Mouse (Mus musculus) ES-Bruce4 (cell line): ENCODE data around the gene Abhd16b. TPM values are rescaled to one million over a fixed set of nuclear protein-coding genes. Genes with fewer than 3 reads are reported as not detected.

Experiments used
- H3K27ac ChIP-seq: 2 replicates; pipeline ENCODE4 v1.5.1; 2012; ENCODE audit warnings: low read length, inconsistent platforms; ENCODE audit not compliant: insufficient read depth
- H3K27me3 ChIP-seq: 2 replicates; pipeline ENCODE4 v1.6.1; 2012; ENCODE audit warnings: mild to moderate bottlenecking, low read length, inconsistent platforms; ENCODE audit not compliant: control insufficient read depth, poor library complexity, insufficient read depth, severe bottlenecking
- H3K36me3 ChIP-seq: 2 replicates; pipeline ENCODE4 v1.6.1; 2012; ENCODE audit warnings: inconsistent platforms, mild to moderate bottlenecking, low read length, moderate library complexity; ENCODE audit not compliant: control insufficient read depth, poor library complexity, insufficient read depth, severe bottlenecking
- H3K4me1 ChIP-seq: one replicate; pipeline ENCODE4 v1.8.1; 2011; ENCODE audit warnings: low read length; ENCODE audit not compliant: control insufficient read depth, insufficient read depth
- H3K4me3 ChIP-seq: 2 replicates; pipeline ENCODE4 v1.5.1; 2011; ENCODE audit warnings: low read depth, mild to moderate bottlenecking, low read length
- H3K9ac ChIP-seq: 2 replicates; pipeline ENCODE4 v1.6.1; 2012; ENCODE audit warnings: low read depth, mild to moderate bottlenecking, inconsistent platforms; ENCODE audit not compliant: poor library complexity, severe bottlenecking
- H3K9me3 ChIP-seq: replicated peaks from 2 replicates; pipeline ENCODE4 v1.6.1; 2012; ENCODE audit warnings: mild to moderate bottlenecking, low read length, inconsistent platforms; ENCODE audit not compliant: control insufficient read depth, poor library complexity, insufficient read depth, severe bottlenecking
- CTCF ChIP-seq: IDR thresholded peaks from one replicate; pipeline ENCODE4 v1.8.1; 2011; ENCODE audit warnings: low read depth, low read length
- EP300 ChIP-seq: IDR thresholded peaks from 2 replicates; pipeline ENCODE4 v1.6.1; 2011; ENCODE audit warnings: low read depth, low read length; ENCODE audit not compliant: insufficient read depth
- POLR2A ChIP-seq: IDR thresholded peaks from one replicate; pipeline ENCODE4 v1.8.1; 2011; ENCODE audit warnings: low read length; ENCODE audit not compliant: insufficient read depth
- polyA plus RNA-seq: library from polyadenylated mRNA; stranded (reverse); fragments of >200 nt; gene quantifications from 2 replicates; pipeline ENCODE4 v1.2.4, GENCODE M21; 2011; ENCODE audit warnings: low read depth; ENCODE audit not compliant: missing spikeins, insufficient read depth, insufficient read length

Gene Abhd16b
- polyA plus RNA-seq, 1 experiment: not detected

- Histone ChIP-seq H3K27ac (no peak overlapping the region), H3K27me3 (no peaks in the 10 kb centered on the region), H3K9me3 (no peaks in the 10 kb centered on the region), H3K9ac (no peak overlapping the region), H3K36me3 (no peaks in the 10 kb centered on the region), H3K4me1 (peaks cover 2% of the 10 kb centered on the region), H3K4me3 (no peak overlapping the region)
- TF ChIP-seq CTCF (no peak), EP300 (no peak), POLR2A (no peak)
Measured at GRCm38 (mm10) chr2:181465423-181465822, 27.6 kb upstream of the Abhd16b start.

GRCm38 (mm10) chr2:181470285-181470684 lies 22.7 kb upstream of the Abhd16b start:
- Histone ChIP-seq H3K36me3 (no peaks in the 10 kb centered on the region), H3K9ac (no peak overlapping the region), H3K4me1 (no peaks in the 10 kb centered on the region), H3K9me3 (no peaks in the 10 kb centered on the region), H3K27me3 (no peaks in the 10 kb centered on the region), H3K27ac (no peak overlapping the region), H3K4me3 (no peak overlapping the region)
- no peak for TF ChIP-seq EP300
- TF ChIP-seq CTCF: no peak
- no peak for TF ChIP-seq POLR2A

- no peaks in the 10 kb centered on the region for H3K27me3 ChIP-seq
Measured at GRCm38 (mm10) chr2:181471246-181471645, 21.8 kb upstream of the Abhd16b start.

GRCm38 (mm10) chr2:181472256-181472827 lies 20.7 kb upstream of the Abhd16b start:
- TF ChIP-seq EP300: no peak
- TF ChIP-seq POLR2A: no peak
- no peak for TF ChIP-seq CTCF
- H3K9me3 ChIP-seq: no peaks in the 10 kb centered on the region
- no peaks in the 10 kb centered on the region for H3K27me3 ChIP-seq
- H3K4me1 ChIP-seq: no peaks in the 10 kb centered on the region
- no peak overlapping the region for H3K27ac ChIP-seq
- H3K9ac ChIP-seq: no peak overlapping the region
- H3K36me3 ChIP-seq: no peaks in the 10 kb centered on the region
- H3K4me3 ChIP-seq: no peak overlapping the region

More at GRCm38 (mm10) chr2:181471246-181471645, 21.8 kb upstream of the Abhd16b start:
- H3K9me3 ChIP-seq: no peaks in the 10 kb centered on the region
- no peak for TF ChIP-seq CTCF
- TF ChIP-seq EP300: no peak
- no peak for TF ChIP-seq POLR2A
- H3K4me3 ChIP-seq: no peak overlapping the region
- no peak overlapping the region for H3K9ac ChIP-seq
- H3K36me3 ChIP-seq: no peaks in the 10 kb centered on the region
- no peaks in the 10 kb centered on the region for H3K4me1 ChIP-seq
- no peak overlapping the region for H3K27ac ChIP-seq

- no peaks in the 10 kb centered on the region for H3K27me3 ChIP-seq
- no peak overlapping the region for H3K27ac ChIP-seq
- H3K9ac ChIP-seq: no peak overlapping the region
- no peak overlapping the region for H3K4me3 ChIP-seq
- H3K36me3 ChIP-seq: no peaks in the 10 kb centered on the region
- H3K9me3 ChIP-seq: no peaks in the 10 kb centered on the region
- no peak for TF ChIP-seq EP300
- TF ChIP-seq POLR2A: no peak
- TF ChIP-seq CTCF: no peak
- H3K4me1 ChIP-seq: no peaks in the 10 kb centered on the region
Measured at GRCm38 (mm10) chr2:181483120-181483519, 9.9 kb upstream of the Abhd16b start.

- Histone ChIP-seq H3K27ac (no peak overlapping the region), H3K9me3 (no peaks in the 10 kb centered on the region), H3K4me3 (no peak overlapping the region), H3K27me3 (no peaks in the 10 kb centered on the region), H3K9ac (no peak overlapping the region), H3K36me3 (no peaks in the 10 kb centered on the region), H3K4me1 (no peaks in the 10 kb centered on the region)
- no peak for TF ChIP-seq EP300
- TF ChIP-seq POLR2A: no peak
- no peak for TF ChIP-seq CTCF
Measured at GRCm38 (mm10) chr2:181483562-181484318, 9.3 kb upstream of the Abhd16b start.
